7 mouse cellular contexts compared by ENCODE assay signal in genomic region chr3:83994217-83994839, GRCm38 (mm10). TPM values are rescaled to one million over a fixed set of nuclear protein-coding genes. Genes with fewer than 3 reads are reported as not detected.
DNase-seq lines count a peak whose midpoint lies in the region; ATAC-seq and TF ChIP-seq lines count a peak whose summit lies in the region.

No protein-coding gene starts in this region.

- 24% methylated on average over 8 of the region's 8 CpGs for WGBS in forebrain, embryonic 10.5 days
- 27% methylated on average over 8 of the region's 8 CpGs for WGBS in kidney, postnatal 0 days
- 23% methylated on average over 8 of the region's 8 CpGs for WGBS in midbrain, embryonic 12.5 days

- H3K9ac ChIP-seq in kidney, postnatal 0 days (ENCODE audit: low read depth, low read length) = no peak overlapping the region
- H3K9ac ChIP-seq in midbrain, embryonic 12.5 days (replicated peaks) = no peak overlapping the region

- no peak overlapping the region for H3K4me3 ChIP-seq in forebrain, embryonic 10.5 days
- H3K4me3 ChIP-seq in kidney, postnatal 0 days (replicated peaks; ENCODE audit: low read depth, low read length) = no peak overlapping the region
- H3K4me3 ChIP-seq in midbrain, embryonic 12.5 days = no peak overlapping the region
- no peak overlapping the region for H3K4me3 ChIP-seq in left cerebral cortex, adult 2 months

- intact Hi-C loops in left cerebral cortex, adult 2 months (cut with DNase I) = no loop called here

- H3K27me3 ChIP-seq in forebrain, embryonic 10.5 days (ENCODE audit: poor library complexity, severe bottlenecking) = no peaks in the 10 kb centered on the region
- H3K27me3 ChIP-seq in kidney, postnatal 0 days (ENCODE audit: insufficient read depth, low read length) = no peaks in the 10 kb centered on the region
- peaks cover 3% of the 10 kb centered on the region; the same call in 1 of the 2 replicates for H3K27me3 ChIP-seq in midbrain, embryonic 12.5 days

- peak overlapping the region; percentile 72 for H3K27ac ChIP-seq in forebrain, embryonic 10.5 days
- H3K27ac ChIP-seq in kidney, postnatal 0 days = no peak overlapping the region
- H3K27ac ChIP-seq in midbrain, embryonic 12.5 days (replicated peaks) = no peak overlapping the region
- no peak overlapping the region for H3K27ac ChIP-seq in left cerebral cortex, adult 2 months

- H3K4me1 ChIP-seq in forebrain, embryonic 10.5 days = peaks cover 73% of the 10 kb centered on the region
- H3K4me1 ChIP-seq in kidney, postnatal 0 days (replicated peaks; ENCODE audit: insufficient read depth, low read length) = 0 out of 2 replicates have a peak, but pooled peaks cover 4% of the 10 kb centered on the region
- H3K4me1 ChIP-seq in midbrain, embryonic 12.5 days = peaks cover 80% of the 10 kb centered on the region

- no peaks in the 10 kb centered on the region for H3K9me3 ChIP-seq in forebrain, embryonic 10.5 days
- H3K9me3 ChIP-seq in kidney, postnatal 0 days (replicated peaks; ENCODE audit: low read length) = no peaks in the 10 kb centered on the region
- no peaks in the 10 kb centered on the region for H3K9me3 ChIP-seq in midbrain, embryonic 12.5 days

- TF ChIP-seq CTCF in kidney, postnatal 0 days (IDR thresholded peaks at IDR 0.05; ENCODE audit: low read depth) = peak; percentile 24; the same call in 1 of the 2 replicates
- TF ChIP-seq CTCF in left cerebral cortex, adult 2 months (IDR thresholded peaks at IDR 0.05) = no peak

- peak; percentile 88 for ATAC-seq in kidney, postnatal 0 days (replicated peaks; ENCODE audit: low FRiP score, low read depth)
- ATAC-seq in midbrain, embryonic 12.5 days (ENCODE audit: low FRiP score, low read depth) = peak; percentile 80

- no peak overlapping the region for H3K4me2 ChIP-seq in kidney, postnatal 0 days (ENCODE audit: low read length)
- no peak overlapping the region for H3K4me2 ChIP-seq in midbrain, embryonic 12.5 days (replicated peaks)

- peak; percentile 95 for DNase-seq in ZHBTc4 (ENCODE audit: low read depth, low spot score)
- peak; percentile 64 for DNase-seq in forebrain, embryonic 10.5 days (ENCODE audit: extremely low spot score, low spot score)
- DNase-seq in kidney, postnatal 0 days (ENCODE audit: low spot score) = peak; percentile 64
- DNase-seq in right cerebral cortex, postnatal 25 days = no peak
- DNase-seq in frontal cortex, postnatal 10 days (ENCODE audit: low spot score in 2 of 2) = no peak
- no peak for DNase-seq in left cerebral cortex, adult 2 months (ENCODE audit: extremely low spot score in 1 of 2, low spot score in 2 of 2)

- peaks cover 16% of the 10 kb centered on the region for H3K36me3 ChIP-seq in forebrain, embryonic 10.5 days (replicated peaks)
- no peaks in the 10 kb centered on the region for H3K36me3 ChIP-seq in kidney, postnatal 0 days (ENCODE audit: insufficient read depth, low read length)
- 0 out of 2 replicates have a peak, but pooled peaks cover 4% of the 10 kb centered on the region for H3K36me3 ChIP-seq in midbrain, embryonic 12.5 days

RNA-seq across cellular contexts. Expression of gene Tmem131l, which starts 45.6 kb away (rescaled TPM):
- 64.6 and 74.8 TPM in 2 replicates for polyA plus RNA-seq in forebrain, embryonic 10.5 days (2016; fragmentation: Nextera tagmentation; extraction: Ambion mirVana)
- polyA plus RNA-seq in kidney, postnatal 0 days (2015; fragmentation: Nextera tagmentation; extraction: Ambion mirVana) = 21.6 and 22.4 TPM in 2 replicates
- 83.7 and 96.5 TPM in 2 replicates for polyA plus RNA-seq in midbrain, embryonic 12.5 days (2016; fragmentation: Nextera tagmentation; extraction: Ambion mirVana)
- 10 to 100 TPM; 21.7 to 24.9 TPM for total RNA-seq in left cerebral cortex, adult 2 months (2021)

Comparison
In these comparisons a context has a peak if more than half of its experiments do, and no peak if none do; other contexts are left out.
1. DNase-seq: peak in ZHBTc4 (single experiment), forebrain, embryonic 10.5 days (single experiment) and kidney, postnatal 0 days (single experiment); none in right cerebral cortex, postnatal 25 days (single experiment), frontal cortex, postnatal 10 days (0 of 2) and left cerebral cortex, adult 2 months (0 of 2).